Mouse (Mus musculus) heart, adult 2 months (tissue): ENCODE data around the gene Sh3d19. TPM values are rescaled to one million over a fixed set of nuclear protein-coding genes. Genes with fewer than 3 reads are reported as not detected.

Experiments used
- DNase-seq, 2 experiments: peaks; one replicate each; pipeline ENCODE4 v3.0.0; 2021
- H3K27ac ChIP-seq: fragments of 200-600 bp; 2 replicates; pipeline ENCODE4 v1.8.1; 2022
- H3K27me3 ChIP-seq: fragments of 200-500 bp; 2 replicates; pipeline ENCODE4 v1.6.1; 2012; ENCODE audit warnings: mild to moderate bottlenecking, low read length, inconsistent platforms, mixed read lengths; ENCODE audit not compliant: control insufficient read depth, insufficient read depth
- H3K36me3 ChIP-seq: fragments of 200-500 bp; 2 replicates; pipeline ENCODE4 v1.6.1; 2012; ENCODE audit warnings: low read length, inconsistent platforms; ENCODE audit not compliant: control insufficient read depth, insufficient read depth
- H3K4me1 ChIP-seq: fragments of 200-500 bp; 2 replicates; pipeline ENCODE4 v1.6.1; 2011; ENCODE audit warnings: low read length; ENCODE audit not compliant: control insufficient read depth, insufficient read depth
- H3K4me3 ChIP-seq: fragments of 200-600 bp; 2 replicates; pipeline ENCODE4 v1.8.1; 2022
- H3K79me2 ChIP-seq: fragments of 200-500 bp; replicated peaks from 2 replicates; pipeline ENCODE4 v1.6.1; 2012; ENCODE audit warnings: mild to moderate bottlenecking, inconsistent platforms, low read length, moderate library complexity, mixed read lengths; ENCODE audit not compliant: control insufficient read depth, insufficient read depth
- H3K9ac ChIP-seq: fragments of 200-500 bp; 2 replicates; pipeline ENCODE4 v1.6.1; 2012; ENCODE audit warnings: low read depth, mild to moderate bottlenecking, control low read depth, inconsistent platforms, low read length, mixed read lengths
- CTCF ChIP-seq: fragments of 200-600 bp; IDR thresholded peaks from 2 replicates; pipeline ENCODE4 v1.8.1; 2022; ENCODE audit warnings: antibody characterized with exemption, mild to moderate bottlenecking, moderate library complexity
- EP300 ChIP-seq: fragments of 200-500 bp; IDR thresholded peaks from 2 replicates; pipeline ENCODE4 v1.6.1; 2011; ENCODE audit warnings: low read depth, low read length, control low read depth; ENCODE audit not compliant: insufficient read depth
- POLR2A ChIP-seq: fragments of 200-500 bp; IDR thresholded peaks from 2 replicates; pipeline ENCODE4 v1.6.1; 2011; ENCODE audit warnings: mild to moderate bottlenecking, low read depth, low read length, control low read depth; ENCODE audit not compliant: insufficient read depth
- WGBS: fragments of 180-500 bp; shearing (Covaris S2); methylation state at CpG from one replicate; pipeline ENCODE4 v1.1.7; 2018; 5-methylcytosine and 5-hydroxymethylcytosine counted together
- intact Hi-C: fragments of 180-260 bp; cut with DNase I; formaldehyde crosslinking; loops from one replicate; pipeline ENCODE4 v1.15.1; 2025
- polyA plus RNA-seq: library from polyadenylated mRNA; depleted of rRNA; stranded (reverse); fragments of >200 nt; gene quantifications from 2 replicates; pipeline ENCODE4 v1.2.3, GENCODE M21; 2012
- total RNA-seq, 2 experiments: library from RNA; stranded (reverse); gene quantifications; 2 replicates each; pipeline ENCODE4 v1.2.3; 2021

Sh3d19 gene
- total and polyA plus RNA-seq, 3 experiments = 13.5 to 22.2 (median 19.5) TPM

GRCm38 (mm10) chr3:86076511-86077283, 105.8 kb downstream of the Sh3d19 start:
- 73% methylated on average over 14 of the region's 14 CpGs for WGBS
- H3K4me1 ChIP-seq = no peaks in the 10 kb centered on the region
- no peak overlapping the region for H3K27ac ChIP-seq
- H3K9ac ChIP-seq = no peak overlapping the region
- H3K27me3 ChIP-seq = no peaks in the 10 kb centered on the region
- no peak for TF ChIP-seq CTCF
- no peak for TF ChIP-seq EP300
- TF ChIP-seq POLR2A = no peak
- intact Hi-C loops = no loop called here
- H3K4me3 ChIP-seq = no peak overlapping the region
- no peaks in the 10 kb centered on the region; the same call in 1 of the 2 replicates for H3K79me2 ChIP-seq
- H3K36me3 ChIP-seq = no peaks in the 10 kb centered on the region
- no peak for DNase-seq

- WGBS = 88% methylated on average over 8 of the region's 8 CpGs
Measured at GRCm38 (mm10) chr3:86083051-86083450, 112.1 kb downstream of the Sh3d19 start.

GRCm38 (mm10) chr3:86085001-86085400, 114.1 kb downstream of the Sh3d19 start:
- Histone ChIP-seq H3K27ac (no peak overlapping the region), H3K4me1 (no peaks in the 10 kb centered on the region), H3K79me2 (no peaks in the 10 kb centered on the region), H3K27me3 (no peaks in the 10 kb centered on the region), H3K9ac (no peak overlapping the region), H3K36me3 (no peaks in the 10 kb centered on the region), H3K4me3 (no peak overlapping the region)
- intact Hi-C loops = no loop called here
- no peak for DNase-seq
- TF ChIP-seq CTCF (no peak), EP300 (no peak), POLR2A (no peak)
- 91% methylated on average over 19 of the region's 19 CpGs for WGBS

More at GRCm38 (mm10) chr3:86083051-86083450, 112.1 kb downstream of the Sh3d19 start:
- Histone ChIP-seq H3K4me1 (no peaks in the 10 kb centered on the region), H3K27me3 (no peaks in the 10 kb centered on the region), H3K9ac (no peak overlapping the region), H3K27ac (no peak overlapping the region), H3K79me2 (no peaks in the 10 kb centered on the region), H3K36me3 (no peaks in the 10 kb centered on the region), H3K4me3 (no peak overlapping the region)
- intact Hi-C loops = no loop called here
- DNase-seq = no peak
- TF ChIP-seq EP300 = no peak
- no peak for TF ChIP-seq POLR2A
- no peak for TF ChIP-seq CTCF

GRCm38 (mm10) chr3:86087872-86088271, 117.0 kb downstream of the Sh3d19 start:
- H3K36me3 ChIP-seq = no peaks in the 10 kb centered on the region
- H3K9ac ChIP-seq = no peak overlapping the region
- TF ChIP-seq CTCF (no peak), POLR2A (no peak), EP300 (no peak)
- WGBS = 81% methylated on average over 3 of the region's 3 CpGs
- no peak overlapping the region for H3K27ac ChIP-seq
- DNase-seq = no peak
- no peaks in the 10 kb centered on the region for H3K27me3 ChIP-seq
- H3K4me3 ChIP-seq = no peak overlapping the region
- no peaks in the 10 kb centered on the region for H3K4me1 ChIP-seq
- no peaks in the 10 kb centered on the region for H3K79me2 ChIP-seq
- intact Hi-C loops = no loop called here

GRCm38 (mm10) chr3:86093213-86093845, 122.4 kb downstream of the Sh3d19 start:
- Histone ChIP-seq H3K27me3 (no peaks in the 10 kb centered on the region), H3K4me1 (no peaks in the 10 kb centered on the region), H3K4me3 (no peak overlapping the region), H3K36me3 (no peaks in the 10 kb centered on the region), H3K79me2 (no peaks in the 10 kb centered on the region), H3K27ac (no peak overlapping the region), H3K9ac (no peak overlapping the region)
- intact Hi-C loops = no loop called here
- 81% methylated on average over 6 of the region's 6 CpGs for WGBS
- no peak for DNase-seq
- TF ChIP-seq EP300 (no peak), CTCF (no peak), POLR2A (no peak)

GRCm38 (mm10) chr3:86093907-86094306, 123.0 kb downstream of the Sh3d19 start:
- H3K9ac ChIP-seq = no peak overlapping the region
- H3K4me1 ChIP-seq = no peaks in the 10 kb centered on the region
- H3K79me2 ChIP-seq = no peaks in the 10 kb centered on the region
- no peak overlapping the region for H3K4me3 ChIP-seq
- intact Hi-C loops = no loop called here
- no peaks in the 10 kb centered on the region for H3K36me3 ChIP-seq
- 94% methylated on average over 5 of the region's 5 CpGs for WGBS
- no peaks in the 10 kb centered on the region for H3K27me3 ChIP-seq
- TF ChIP-seq POLR2A (no peak), CTCF (no peak), EP300 (no peak)
- H3K27ac ChIP-seq = no peak overlapping the region
- DNase-seq = no peak
